Mouse (Mus musculus): Measurements from ENCODE around the gene Rnf149. TPM values are rescaled to one million over a fixed set of nuclear protein-coding genes. Genes with fewer than 3 reads are reported as not detected.

Gene Rnf149
- polyA plus RNA-seq, 1 experiment from 2014 or later: 32.0 TPM

- H3K4me3 ChIP-seq: no peak overlapping the region
- ATAC-seq (ENCODE audit: insufficient number of reproducible peaks, insufficient read depth, low FRiP score, low TSS enrichment, low read depth): no peak
- H3K27me3 ChIP-seq: no peaks in the 10 kb centered on the region
- H3K4me2 ChIP-seq: no peak overlapping the region
- H3K9ac ChIP-seq: no peak overlapping the region
- H3K27ac ChIP-seq: no peak overlapping the region
- no peaks in the 10 kb centered on the region for H3K9me3 ChIP-seq
- no peaks in the 10 kb centered on the region for H3K36me3 ChIP-seq
- 59% methylated on average over 7 of the region's 7 CpGs for WGBS
- 0 out of 2 replicates have a peak, but pooled peaks cover 3% of the 10 kb centered on the region for H3K4me1 ChIP-seq
Observed at GRCm38 (mm10) chr1:39525763-39526162, 51.4 kb downstream of the Rnf149 start.

DNA sequence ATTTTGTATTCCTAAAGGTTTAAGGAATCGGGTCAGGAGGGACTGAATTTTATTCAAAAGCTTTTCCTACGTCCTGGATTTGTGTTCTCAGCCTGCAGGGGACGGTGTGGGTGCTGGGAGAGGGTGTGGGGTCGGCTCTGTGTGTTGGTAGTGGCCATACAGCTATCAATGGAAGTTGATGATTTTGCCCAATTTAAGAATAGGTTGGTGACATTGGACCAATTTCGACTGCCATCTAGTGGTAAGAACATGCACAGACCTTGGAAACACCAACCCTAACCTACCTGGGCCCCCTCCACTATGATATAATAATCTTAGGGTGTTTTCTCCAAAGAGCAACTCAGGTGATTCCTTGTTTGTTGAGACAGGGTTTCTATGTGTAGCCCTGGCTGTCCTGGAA, 54.7 kb downstream of the Rnf149 start:
- Histone ChIP-seq H3K4me1 (no peaks in the 10 kb centered on the region), H3K36me3 (no peaks in the 10 kb centered on the region), H3K27ac (no peak overlapping the region), H3K27me3 (no peaks in the 10 kb centered on the region), H3K9me3 (no peaks in the 10 kb centered on the region), H3K9ac (no peak overlapping the region), H3K4me3 (no peak overlapping the region), H3K4me2 (no peak overlapping the region)
- ATAC-seq (ENCODE audit: insufficient number of reproducible peaks, insufficient read depth, low FRiP score, low TSS enrichment, low read depth): no peak
- 29% methylated on average over 5 of the region's 5 CpGs for WGBS

DNA sequence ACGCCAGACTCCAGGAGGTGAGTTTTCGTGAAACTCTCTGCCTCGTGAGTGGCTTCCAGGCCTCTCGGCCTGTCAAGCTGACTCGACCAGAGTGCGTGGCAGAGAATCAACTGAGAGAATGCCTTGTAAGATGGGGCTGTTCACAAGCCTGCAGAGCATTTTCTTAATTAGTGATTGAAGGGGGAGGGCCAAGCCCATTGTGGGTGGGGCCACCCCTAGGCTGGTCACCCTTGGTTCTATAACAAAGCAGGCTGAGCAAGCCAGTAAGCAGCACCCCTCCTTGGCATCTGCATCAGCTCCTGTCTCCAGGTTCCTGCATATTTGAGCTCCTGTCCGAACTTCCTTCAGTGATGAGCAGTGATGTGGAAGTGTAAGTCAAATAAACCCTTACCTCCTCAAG, 55.9 kb downstream of the Rnf149 start:
- ATAC-seq (ENCODE audit: insufficient number of reproducible peaks, insufficient read depth, low FRiP score, low TSS enrichment, low read depth): no peak
- Histone ChIP-seq H3K27ac (no peak overlapping the region), H3K4me1 (no peaks in the 10 kb centered on the region), H3K9me3 (no peaks in the 10 kb centered on the region), H3K27me3 (no peaks in the 10 kb centered on the region), H3K4me3 (no peak overlapping the region), H3K36me3 (no peaks in the 10 kb centered on the region), H3K4me2 (no peak overlapping the region), H3K9ac (no peak overlapping the region)
- WGBS: 88% methylated on average over 7 of the region's 7 CpGs

GRCm38 (mm10) chr1:39515303-39515991, 61.8 kb downstream of the Rnf149 start:
- no peak overlapping the region for H3K4me3 ChIP-seq
- no peak overlapping the region for H3K9ac ChIP-seq
- no peaks in the 10 kb centered on the region for H3K4me1 ChIP-seq
- ATAC-seq (ENCODE audit: insufficient number of reproducible peaks, insufficient read depth, low FRiP score, low TSS enrichment, low read depth): no peak
- no peak overlapping the region for H3K27ac ChIP-seq
- H3K9me3 ChIP-seq: no peaks in the 10 kb centered on the region
- H3K4me2 ChIP-seq: no peak overlapping the region
- H3K27me3 ChIP-seq: no peaks in the 10 kb centered on the region
- H3K36me3 ChIP-seq: no peaks in the 10 kb centered on the region
- 74% methylated on average over 10 of the region's 10 CpGs for WGBS

DNA sequence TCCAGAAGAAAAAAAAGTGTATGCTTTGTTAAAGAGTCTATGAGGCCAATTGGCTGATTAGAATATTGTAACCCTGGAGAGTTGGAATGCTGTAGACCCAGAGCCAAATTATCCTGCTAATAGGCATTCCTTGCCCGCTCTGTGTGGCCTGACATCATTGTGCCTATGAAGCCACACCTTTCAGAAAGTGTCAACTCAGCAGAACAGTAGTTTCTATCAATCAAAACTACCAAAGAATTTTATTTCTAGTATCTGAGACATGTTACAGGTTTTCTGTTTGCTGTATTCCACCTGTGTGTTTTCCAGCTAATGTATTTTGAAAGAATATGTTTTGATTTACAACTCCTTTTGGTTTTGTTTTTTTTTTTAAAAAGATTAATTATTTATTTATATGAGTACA, 65.0 kb downstream of the Rnf149 start:
- Histone ChIP-seq H3K27me3 (no peaks in the 10 kb centered on the region), H3K27ac (no peak overlapping the region), H3K4me3 (no peak overlapping the region), H3K4me1 (peaks cover 7% of the 10 kb centered on the region), H3K36me3 (no peaks in the 10 kb centered on the region), H3K9me3 (no peaks in the 10 kb centered on the region), H3K9ac (no peak overlapping the region), H3K4me2 (no peak overlapping the region)
- ATAC-seq (ENCODE audit: insufficient number of reproducible peaks, insufficient read depth, low FRiP score, low TSS enrichment, low read depth): no peak
- 74% methylated on average over 1 of the region's 1 CpGs for WGBS

DNA sequence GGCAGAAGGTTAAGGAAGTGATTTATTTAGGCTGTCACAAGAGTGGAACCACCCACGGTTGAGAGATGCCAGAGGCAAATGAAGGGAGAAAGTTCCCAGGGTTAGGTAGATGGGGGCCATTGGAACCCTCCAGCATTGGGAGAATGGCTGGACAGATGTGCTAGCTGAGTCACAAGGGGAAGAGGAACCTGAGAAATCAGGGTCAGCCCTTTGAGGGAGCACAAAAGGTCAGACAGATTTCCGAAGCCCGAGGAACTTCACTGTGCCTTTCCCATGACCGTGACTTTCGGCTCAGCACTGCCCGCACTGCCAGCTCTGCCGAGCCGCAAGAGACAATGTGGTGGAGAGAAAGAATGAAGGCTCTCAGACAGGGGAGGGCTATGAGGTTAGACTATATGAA, 65.4 kb downstream of the Rnf149 start:
- 73% methylated on average over 8 of the region's 8 CpGs for WGBS
- no peak overlapping the region for H3K4me3 ChIP-seq
- no peak overlapping the region for H3K27ac ChIP-seq
- H3K9me3 ChIP-seq: no peaks in the 10 kb centered on the region
- no peak for ATAC-seq (ENCODE audit: insufficient number of reproducible peaks, insufficient read depth, low FRiP score, low TSS enrichment, low read depth)
- no peak overlapping the region for H3K9ac ChIP-seq
- no peak overlapping the region for H3K4me2 ChIP-seq
- no peaks in the 10 kb centered on the region for H3K27me3 ChIP-seq
- H3K4me1 ChIP-seq: peaks cover 7% of the 10 kb centered on the region
- H3K36me3 ChIP-seq: no peaks in the 10 kb centered on the region

DNA sequence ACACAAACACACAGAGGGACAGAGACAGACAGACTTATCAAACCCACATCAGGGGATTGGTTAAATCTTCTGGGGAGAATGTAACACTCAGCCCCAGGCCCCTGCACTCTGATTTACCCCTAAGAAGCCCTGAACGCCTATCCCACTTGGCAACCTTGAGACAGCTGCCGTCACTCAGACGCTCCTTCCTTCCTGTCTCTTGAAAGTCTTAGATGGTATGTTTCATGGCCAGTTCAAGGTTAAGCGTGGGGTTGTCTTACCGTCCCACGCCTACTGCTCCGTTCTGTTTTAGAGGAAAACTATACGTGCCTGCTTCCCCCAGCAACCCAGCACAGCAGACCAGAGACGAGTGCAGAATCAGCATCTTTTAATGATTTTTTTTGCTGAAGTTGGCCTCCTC, 71.6 kb downstream of the Rnf149 start:
- no peak overlapping the region for H3K4me3 ChIP-seq
- no peaks in the 10 kb centered on the region for H3K9me3 ChIP-seq
- no peak overlapping the region for H3K9ac ChIP-seq
- no peak for ATAC-seq (ENCODE audit: insufficient number of reproducible peaks, insufficient read depth, low FRiP score, low TSS enrichment, low read depth)
- H3K4me2 ChIP-seq: no peak overlapping the region
- no peak overlapping the region for H3K27ac ChIP-seq
- WGBS: 58% methylated on average over 9 of the region's 9 CpGs
- H3K36me3 ChIP-seq: no peaks in the 10 kb centered on the region
- no peaks in the 10 kb centered on the region for H3K27me3 ChIP-seq
- peaks cover 7% of the 10 kb centered on the region for H3K4me1 ChIP-seq

- ATAC-seq (ENCODE audit: insufficient number of reproducible peaks, insufficient read depth, low FRiP score, low TSS enrichment, low read depth): no peak
- H3K9me3 ChIP-seq: no peaks in the 10 kb centered on the region
- H3K4me2 ChIP-seq: no peak overlapping the region
- 10% methylated on average over 1 of the region's 1 CpGs for WGBS
- H3K27me3 ChIP-seq: peaks cover 4% of the 10 kb centered on the region; the same call in 1 of the 2 replicates
- no peak overlapping the region for H3K9ac ChIP-seq
- no peak overlapping the region for H3K4me3 ChIP-seq
- H3K27ac ChIP-seq: no peak overlapping the region
- no peaks in the 10 kb centered on the region for H3K4me1 ChIP-seq
- H3K36me3 ChIP-seq: no peaks in the 10 kb centered on the region
Observed at GRCm38 (mm10) chr1:39504261-39504660, 72.9 kb downstream of the Rnf149 start.

- ATAC-seq (ENCODE audit: insufficient number of reproducible peaks, insufficient read depth, low FRiP score, low TSS enrichment, low read depth): no peak
- Histone ChIP-seq H3K27ac (no peak overlapping the region), H3K4me3 (no peak overlapping the region), H3K36me3 (no peaks in the 10 kb centered on the region), H3K27me3 (peaks cover 4% of the 10 kb centered on the region; the same call in 1 of the 2 replicates), H3K4me2 (no peak overlapping the region), H3K4me1 (no peaks in the 10 kb centered on the region), H3K9ac (no peak overlapping the region), H3K9me3 (no peaks in the 10 kb centered on the region)
- 83% methylated on average over 17 of the region's 17 CpGs for WGBS
Observed at GRCm38 (mm10) chr1:39502817-39503633, 74.2 kb downstream of the Rnf149 start.

Other genes starting within 250 kb of the Rnf149 start
- 583 and 635 TPM in 2 replicates for gene Rpl31, start 209.6 kb downstream of the Rnf149 start, polyA plus RNA-seq (2015; fragmentation: Nextera tagmentation; extraction: Ambion mirVana)
- 9.3 and 10.0 TPM in 2 replicates for gene Tbc1d8, start 98.7 kb downstream of the Rnf149 start, polyA plus RNA-seq (2015; fragmentation: Nextera tagmentation; extraction: Ambion mirVana)
- gene Cnot11, start 42.4 kb downstream of the Rnf149 start, polyA plus RNA-seq (2015; fragmentation: Nextera tagmentation; extraction: Ambion mirVana): 21.6 and 21.9 TPM in 2 replicates
- gene Creg2, start 74.1 kb upstream of the Rnf149 start, polyA plus RNA-seq (2015; fragmentation: Nextera tagmentation; extraction: Ambion mirVana): 0.21 and 0.22 TPM in 2 replicates
- 1.8 and 2.1 TPM in 2 replicates for gene Rfx8, start 143.6 kb upstream of the Rnf149 start, polyA plus RNA-seq (2015; fragmentation: Nextera tagmentation; extraction: Ambion mirVana)
- not detected in 2 replicates for gene Gm3646, start 227.9 kb upstream of the Rnf149 start, polyA plus RNA-seq (2015; fragmentation: Nextera tagmentation; extraction: Ambion mirVana)